In the genomic region with DNA sequence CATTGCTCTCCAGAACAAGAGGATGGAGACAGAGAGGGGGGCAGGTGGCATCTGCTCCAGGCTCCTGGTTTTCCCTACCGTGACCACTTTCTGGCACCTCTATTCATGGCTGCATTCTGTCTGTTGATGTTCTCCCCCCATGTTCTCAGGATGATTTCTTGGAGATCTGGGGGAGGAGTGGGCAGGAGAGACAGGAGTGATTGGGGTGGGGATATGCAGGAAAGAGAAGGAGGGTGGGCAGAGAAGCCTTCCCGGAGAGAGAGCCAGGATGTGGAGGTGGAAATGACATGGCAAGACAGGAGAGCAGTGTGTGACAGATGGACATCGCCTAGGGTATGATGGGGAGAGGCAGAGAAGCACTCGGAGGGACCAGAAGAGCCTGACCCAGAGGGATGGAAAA, we compare ENCODE assay signal across 29 mouse cellular contexts. TPM values are rescaled to one million over a fixed set of nuclear protein-coding genes. Genes with fewer than 3 reads are reported as not detected.
DNase-seq lines count a peak whose midpoint lies in the region; ATAC-seq and TF ChIP-seq lines count a peak whose summit lies in the region.
"Had no signal": no experiment of that assay in that cellular context is flagged by ENCODE, and none has a peak within 500 bp of the region (broad histone marks: within the 10 kb centered on the region; RNA-seq: fewer than 3 reads in every experiment).

No protein-coding gene starts in this region.

- no peaks in the 10 kb centered on the region for H3K27me3 ChIP-seq in hindbrain, embryonic 14.5 days (ENCODE audit: control insufficient read depth, insufficient read depth, low read length)
- H3K27me3 ChIP-seq: embryonic facial prominence, embryonic 13.5 days; heart, embryonic 15.5 days had no signal

- H3K27ac ChIP-seq in gastrocnemius, adult 2 months: peak overlapping the region; percentile 25; the same call in 1 of the 2 replicates
- H3K27ac ChIP-seq in hindbrain, embryonic 14.5 days: no peak overlapping the region
- H3K27ac ChIP-seq: embryonic facial prominence, embryonic 10.5 days; embryonic facial prominence, embryonic 13.5 days; forebrain, embryonic 12.5 days; heart, embryonic 15.5 days; hindbrain, embryonic 10.5 days; hindbrain, embryonic 13.5 days; hindbrain, postnatal 0 days had no signal

- ATAC-seq in cerebellum, adult (ENCODE audit: insufficient number of reproducible peaks, low FRiP score, low TSS enrichment): 0 out of 2 replicates have a peak, but pooled peaks have one; percentile 39
- no peak for ATAC-seq in hindbrain, embryonic 14.5 days (ENCODE audit: low FRiP score)
- ATAC-seq: activated CD4-positive, CD25-positive, alpha-beta regulatory T cell, adult 4 months; forebrain, postnatal 0 days; hindbrain, postnatal 0 days; inflammation-experienced regulatory T-cells, adult 6 months; intestine, embryonic 16.5 days had no signal

- intact Hi-C loops in gastrocnemius, adult 2 months (cut with DNase I): no loop called here
- intact Hi-C loops in gastrocnemius, postnatal 14 days (cut with DNase I; ENCODE audit: low total_unique reads): no loop called here

- H3K9ac ChIP-seq in hindbrain, embryonic 14.5 days: no peak overlapping the region
- H3K9ac ChIP-seq: embryonic facial prominence, embryonic 13.5 days; forebrain, embryonic 12.5 days; forebrain, postnatal 0 days; heart, embryonic 12.5 days; heart, embryonic 15.5 days; hindbrain, embryonic 13.5 days had no signal

- H3K4me1 ChIP-seq in hindbrain, embryonic 14.5 days (replicated peaks; ENCODE audit: control insufficient read depth, insufficient read depth, low read length): 0 out of 2 replicates have a peak, but pooled peaks cover 3% of the 10 kb centered on the region
- H3K4me1 ChIP-seq: forebrain, embryonic 12.5 days had no signal

- no peaks in the 10 kb centered on the region for H3K36me3 ChIP-seq in hindbrain, embryonic 14.5 days (replicated peaks; ENCODE audit: control insufficient read depth, insufficient read depth)
- H3K36me3 ChIP-seq: embryonic facial prominence, embryonic 10.5 days; embryonic facial prominence, embryonic 13.5 days; forebrain, embryonic 12.5 days; heart, embryonic 12.5 days; heart, embryonic 15.5 days; hindbrain, embryonic 10.5 days; hindbrain, embryonic 13.5 days had no signal

- no peak for TF ChIP-seq CTCF in gastrocnemius, adult 2 months (IDR thresholded peaks at IDR 0.05)

- WGBS in hindbrain, embryonic 14.5 days: 65% methylated on average over 4 of the region's 4 CpGs

- H3K4me2 ChIP-seq in hindbrain, embryonic 14.5 days (replicated peaks): no peak overlapping the region
- H3K4me2 ChIP-seq: embryonic facial prominence, embryonic 13.5 days; forebrain, embryonic 12.5 days; heart, embryonic 12.5 days; heart, embryonic 15.5 days; hindbrain, embryonic 13.5 days had no signal

- H3K4me3 ChIP-seq in gastrocnemius, adult 2 months: no peak overlapping the region
- no peak overlapping the region for H3K4me3 ChIP-seq in hindbrain, embryonic 14.5 days (replicated peaks; ENCODE audit: low read length)
- H3K4me3 ChIP-seq: embryonic facial prominence, embryonic 10.5 days; embryonic facial prominence, embryonic 13.5 days; erythroblast, embryonic 14.5 days; forebrain, embryonic 12.5 days; heart, embryonic 12.5 days; heart, embryonic 15.5 days; hindbrain, embryonic 10.5 days; hindbrain, embryonic 13.5 days had no signal

- DNase-seq in cerebellum, adult 11-12 months: no peak
- no peak for DNase-seq in gastrocnemius, adult 2 months
- no peak for DNase-seq in gastrocnemius, postnatal 14 days
- DNase-seq in right cerebral cortex, adult 18-20 months: peak; percentile 59
- no peak for DNase-seq in right cerebral cortex, postnatal 25 days
- DNase-seq in urinary bladder, adult 2 months (ENCODE audit: low spot score): no peak
- no peak for DNase-seq in hindbrain, embryonic 14.5 days (ENCODE audit: low spot score)
- DNase-seq: adrenal gland, postnatal 10 days; cerebellum, adult 9-11 months; cerebellum, postnatal 25 days; embryo, embryonic 11 days; forebrain, postnatal 0 days; gastrocnemius, postnatal 25 days; heart, adult 18-20 months; heart, postnatal 10 days; heart, postnatal 36 days had no signal

- no peaks in the 10 kb centered on the region for H3K9me3 ChIP-seq in hindbrain, embryonic 14.5 days (ENCODE audit: control insufficient read depth, low read length)
- H3K9me3 ChIP-seq: embryonic facial prominence, embryonic 10.5 days; embryonic facial prominence, embryonic 13.5 days; forebrain, embryonic 12.5 days; heart, embryonic 12.5 days; heart, embryonic 15.5 days; hindbrain, embryonic 10.5 days; hindbrain, embryonic 13.5 days had no signal

RNA-seq across cellular contexts. Expression of a gene that starts 55.0 kb away (rescaled TPM):
- total RNA-seq in gastrocnemius, adult 2 months (2021): 10 to 100 TPM; 21.2 to 28.5 TPM
- total RNA-seq in gastrocnemius, postnatal 14 days (2021): 10 to 100 TPM; 35.1 to 37.3 TPM
- polyA plus RNA-seq in urinary bladder, adult 2 months (2012; rRNA removed): 30.4 and 53.1 TPM in 2 replicates
- 25.9 and 26.6 TPM in 2 replicates for polyA plus RNA-seq in hindbrain, embryonic 14.5 days (2014; fragmentation: Nextera tagmentation; extraction: Ambion mirVana)
